Mouse (Mus musculus) bone marrow macrophage, adult 2 months (primary cell): ENCODE measurements around the gene Enho.

ENCODE experiments used
- CTCF ChIP-seq: IDR thresholded peaks from 2 replicates; pipeline ENCODE4 v1.5.1; 2012; ENCODE audit warnings: low read depth, mild to moderate bottlenecking, low read length, moderate library complexity
- POLR2A ChIP-seq: IDR thresholded peaks from 2 replicates; pipeline ENCODE4 v1.6.1; 2012; ENCODE audit warnings: mild to moderate bottlenecking, low read depth, low read length, borderline replicate concordance

DNA sequence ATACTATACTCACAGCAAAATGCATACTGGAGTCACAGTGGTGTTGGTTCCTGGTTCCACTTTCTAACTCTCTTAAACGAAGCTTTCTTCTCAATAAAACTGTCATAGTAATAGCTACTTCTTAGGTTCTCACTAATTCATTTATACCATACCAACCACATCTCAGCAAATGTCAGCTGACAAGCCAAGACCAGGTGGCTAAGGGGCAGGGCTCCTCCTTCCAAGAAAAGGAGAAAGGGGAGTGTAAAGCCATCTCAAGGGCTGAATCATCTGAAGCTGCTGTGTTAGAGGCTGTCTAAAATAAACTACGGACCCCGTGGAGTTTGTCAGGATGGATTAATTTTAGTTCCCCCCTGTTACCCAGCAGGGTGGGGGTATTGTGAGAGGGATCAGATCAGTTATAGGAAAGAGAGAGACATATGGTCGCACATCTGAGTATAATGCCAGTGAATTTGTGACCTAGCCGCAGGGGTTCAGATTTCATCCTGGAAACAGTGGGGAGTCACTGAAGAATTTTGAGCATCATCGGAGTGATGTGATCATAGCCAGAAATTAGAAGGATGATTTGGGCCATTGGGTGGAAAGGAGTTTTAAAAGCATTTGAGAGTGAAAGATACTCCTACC lies 1.2 kb upstream of the Enho start:
- TF ChIP-seq CTCF (no peak), POLR2A (no peak)
